Mouse (Mus musculus): Measurements from ENCODE around the gene Sync.

The Sync gene

DNA sequence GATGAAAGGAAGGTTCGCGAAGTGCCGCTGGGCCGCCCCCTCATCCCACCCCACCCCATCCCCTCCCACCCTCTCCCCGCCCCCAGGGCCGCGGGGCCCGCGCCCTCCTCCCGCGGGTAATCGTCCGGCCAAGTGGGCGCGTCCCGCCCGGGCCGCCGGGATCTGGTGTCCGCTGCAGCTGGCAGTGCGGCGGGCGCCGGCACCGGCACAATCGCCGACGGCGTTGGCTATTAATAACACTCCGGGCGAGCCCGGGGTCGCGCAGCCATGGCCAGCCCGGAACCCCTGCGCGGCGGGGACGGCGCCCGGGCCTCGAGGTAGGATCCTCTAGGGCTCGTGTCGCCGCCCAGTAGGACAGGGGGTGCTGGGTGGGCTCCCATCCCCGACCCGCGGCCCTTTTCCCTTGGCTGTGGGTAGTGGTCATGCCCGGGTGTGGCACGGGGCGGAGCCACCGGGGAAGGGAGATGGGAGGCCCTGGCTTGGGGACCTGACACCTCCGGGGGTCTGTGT is at the start of gene Sync:
Sync (plus strand) TSS at position 146 of the 510 bp plus-strand sequence.
- DNase-seq: no peak

DNA sequence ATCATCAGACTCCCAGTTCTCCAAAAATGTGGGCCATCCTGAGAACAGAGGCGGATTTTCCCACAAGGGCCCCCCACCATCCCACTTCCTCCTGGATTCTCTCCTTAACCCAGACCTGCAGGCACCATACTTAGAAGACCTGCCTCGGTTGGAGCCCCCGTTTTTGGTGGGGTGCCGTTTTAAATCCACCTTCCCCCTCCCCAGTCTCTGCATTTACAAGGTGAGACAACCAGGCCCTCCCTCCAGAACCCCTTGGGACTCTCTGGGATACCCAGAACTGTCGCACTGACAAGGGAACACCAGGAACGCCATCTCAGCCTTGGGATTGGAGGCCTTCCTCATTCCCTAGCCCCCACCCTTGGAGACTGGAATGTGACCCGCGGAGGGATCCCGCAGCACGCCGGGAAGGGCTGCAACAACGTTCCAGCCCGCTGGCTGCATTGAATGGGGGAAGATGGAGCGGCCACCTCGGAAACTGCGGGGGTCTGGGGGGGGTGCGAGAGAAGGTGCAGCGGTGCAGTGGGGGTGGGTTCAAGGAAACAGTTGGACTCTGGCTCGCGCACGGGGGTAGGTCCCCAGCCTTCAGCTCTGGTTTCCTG is 49.5 kb upstream of the Sync start:
- DNase-seq: no peak

DNA sequence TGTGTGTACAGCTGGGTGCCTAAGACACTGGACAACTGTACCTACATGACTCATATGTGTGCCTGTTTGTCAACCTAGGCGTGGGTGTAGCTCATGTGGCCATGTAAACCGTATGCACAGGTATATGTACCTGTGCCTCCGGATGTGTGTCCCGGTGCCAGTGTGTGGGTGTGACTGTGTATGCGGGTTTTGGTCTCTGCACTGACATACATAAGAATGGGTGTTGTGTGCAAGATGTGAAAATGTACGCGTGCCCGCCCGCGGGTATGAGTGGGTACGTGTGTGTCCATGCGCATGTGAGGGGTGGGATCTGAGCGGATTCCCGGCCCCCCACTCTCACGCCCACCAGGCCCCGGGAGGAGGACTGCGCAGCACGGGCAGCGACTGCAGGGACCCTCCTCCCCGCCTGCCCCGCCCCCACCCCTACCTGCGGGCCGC is 48.8 kb upstream of the Sync start:
- DNase-seq: no peak

DNA sequence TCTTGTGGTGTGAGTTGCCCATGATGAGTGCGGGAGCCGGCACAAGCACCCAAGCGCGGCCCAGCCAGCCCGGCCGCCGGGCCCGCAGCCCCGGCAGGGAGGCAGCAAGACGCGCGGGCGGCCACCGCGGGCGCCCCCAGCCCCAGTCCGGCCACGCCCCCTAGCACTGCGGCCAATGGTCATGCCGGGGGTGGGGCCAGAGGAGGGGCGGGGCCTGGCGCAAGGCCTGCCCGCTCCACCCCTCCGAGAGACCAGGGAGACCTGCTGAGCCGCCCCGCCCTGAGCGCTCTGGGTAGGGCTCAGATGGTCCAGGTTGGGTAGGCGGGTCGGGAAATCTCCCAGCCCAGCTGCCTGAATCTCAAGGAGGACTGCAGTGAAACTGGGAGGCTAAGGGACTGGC is 48.3 kb upstream of the Sync start:
- DNase-seq: peak; percentile 91

DNA sequence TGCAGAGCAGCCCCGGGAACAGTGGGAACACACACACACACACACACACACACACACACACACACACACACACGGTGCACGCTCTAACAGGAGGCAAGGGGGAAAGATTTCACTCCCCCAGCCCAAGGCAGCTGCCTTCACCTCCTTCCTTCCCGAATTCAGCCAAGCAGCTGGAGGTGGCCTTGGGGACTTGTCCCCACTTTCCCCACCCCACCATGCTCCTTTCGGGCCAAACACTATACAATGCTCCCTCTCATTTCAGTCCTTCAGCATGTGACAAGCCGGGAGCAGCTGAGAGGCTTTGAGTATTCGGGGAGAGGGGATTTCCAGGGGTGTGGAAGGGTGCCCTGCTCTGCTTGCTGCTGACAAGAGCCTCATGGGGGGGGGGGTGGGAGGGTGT is 45.5 kb upstream of the Sync start:
- DNase-seq: no peak

DNA sequence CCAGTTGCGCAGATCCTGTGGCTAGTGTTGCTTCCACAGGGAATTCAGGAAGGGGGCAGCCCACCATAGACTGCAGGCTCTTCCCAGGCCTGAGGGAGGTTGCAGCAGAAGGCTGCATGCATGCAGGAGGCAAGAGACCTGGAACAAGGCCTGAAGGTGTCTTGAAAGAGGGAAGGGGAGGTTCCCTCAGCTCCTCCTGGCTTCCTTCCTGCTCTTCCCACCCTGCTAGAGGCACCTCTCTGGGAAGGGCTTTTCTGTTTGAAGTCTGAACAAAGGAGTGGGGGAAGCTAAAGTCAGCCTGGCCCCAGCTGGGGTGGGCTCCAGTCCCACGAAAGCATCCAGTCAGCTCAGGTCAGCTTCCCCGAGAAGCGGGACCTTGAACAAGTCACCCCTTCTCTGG is 45.1 kb upstream of the Sync start:
- DNase-seq: no peak

DNA sequence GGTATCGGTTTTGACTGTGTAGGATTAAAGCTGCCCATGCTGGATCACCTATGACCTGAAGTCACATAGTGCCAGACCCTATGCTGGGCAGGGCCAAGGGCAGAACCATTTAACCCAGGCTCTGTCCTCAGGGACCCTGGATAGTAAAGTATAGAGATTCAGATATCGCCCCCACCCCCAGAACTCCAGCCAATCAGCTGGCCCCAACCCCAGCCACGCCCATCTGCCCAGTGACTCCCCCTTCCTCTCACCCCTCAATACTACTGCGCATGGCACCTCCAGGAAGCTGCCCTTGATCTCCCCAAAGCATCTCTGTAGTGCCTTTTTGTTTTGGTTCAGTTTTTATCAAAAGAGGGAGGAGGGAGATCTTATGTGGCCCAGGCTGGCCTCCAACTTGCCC is 44.7 kb upstream of the Sync start:
- no peak for DNase-seq

DNA sequence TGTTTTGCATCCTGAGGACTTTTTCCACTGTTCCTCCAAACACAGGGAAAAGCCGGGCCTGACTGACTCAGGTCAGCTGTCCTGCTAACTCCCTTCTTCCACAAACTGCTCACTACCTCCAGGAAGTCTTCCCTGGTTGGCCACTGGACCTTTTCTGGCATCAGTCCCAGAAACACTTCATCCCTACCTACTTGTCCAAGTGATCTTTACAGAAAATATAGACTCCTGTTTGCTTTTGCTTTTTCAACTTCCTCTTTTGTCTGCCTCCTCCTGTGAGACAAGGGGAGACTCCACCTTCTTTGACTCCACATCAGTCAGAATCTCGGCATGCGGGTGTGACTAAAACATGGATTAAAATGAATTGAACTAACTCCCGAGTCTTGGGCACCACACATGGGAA is 42.6 kb upstream of the Sync start:
- no peak for DNase-seq

DNA sequence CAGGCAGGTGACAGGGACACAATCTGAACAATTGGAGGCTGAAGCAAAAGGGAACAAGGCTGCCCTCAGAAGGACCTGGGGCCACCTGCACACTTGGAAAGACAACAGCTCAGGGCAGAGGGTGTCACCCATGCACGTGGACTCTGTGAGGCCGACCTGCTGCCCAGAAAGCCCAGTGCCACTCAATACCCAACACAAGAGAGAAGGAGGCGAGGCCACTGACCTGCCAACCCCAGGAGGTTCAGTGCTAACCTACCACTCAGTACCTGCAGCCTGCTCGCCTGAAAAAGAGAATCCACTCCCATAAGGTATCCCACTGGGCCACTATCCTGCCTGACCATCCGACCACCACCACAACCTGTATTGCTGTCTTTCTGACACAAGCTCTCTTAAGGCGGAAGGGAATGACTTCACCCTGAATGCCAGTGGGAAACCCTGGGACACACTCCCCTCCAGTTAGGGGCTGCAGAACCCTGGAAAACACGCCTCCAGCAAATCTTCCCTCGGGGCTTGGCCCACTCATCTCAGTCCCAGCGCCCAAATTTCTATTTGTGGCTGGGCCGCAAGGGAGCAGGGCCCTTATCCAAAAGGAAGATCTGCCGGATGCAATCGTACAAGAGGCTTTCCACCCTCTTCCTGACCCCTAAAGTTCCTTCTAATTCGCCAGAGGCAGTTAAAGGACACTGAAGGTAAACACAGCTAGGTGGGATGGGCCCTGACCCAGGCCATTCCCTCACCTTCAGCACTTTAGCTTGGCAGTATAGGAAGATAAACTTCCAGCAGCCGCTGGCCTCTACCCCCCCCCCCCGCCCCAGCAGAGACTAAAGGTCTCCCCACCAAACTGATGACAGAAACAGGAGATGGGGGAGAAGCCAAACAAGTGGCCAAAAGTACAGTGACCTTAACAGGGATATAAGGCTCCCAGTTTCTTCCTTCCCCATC is 40.8 kb upstream of the Sync start:
- DNase-seq: no peak

DNA sequence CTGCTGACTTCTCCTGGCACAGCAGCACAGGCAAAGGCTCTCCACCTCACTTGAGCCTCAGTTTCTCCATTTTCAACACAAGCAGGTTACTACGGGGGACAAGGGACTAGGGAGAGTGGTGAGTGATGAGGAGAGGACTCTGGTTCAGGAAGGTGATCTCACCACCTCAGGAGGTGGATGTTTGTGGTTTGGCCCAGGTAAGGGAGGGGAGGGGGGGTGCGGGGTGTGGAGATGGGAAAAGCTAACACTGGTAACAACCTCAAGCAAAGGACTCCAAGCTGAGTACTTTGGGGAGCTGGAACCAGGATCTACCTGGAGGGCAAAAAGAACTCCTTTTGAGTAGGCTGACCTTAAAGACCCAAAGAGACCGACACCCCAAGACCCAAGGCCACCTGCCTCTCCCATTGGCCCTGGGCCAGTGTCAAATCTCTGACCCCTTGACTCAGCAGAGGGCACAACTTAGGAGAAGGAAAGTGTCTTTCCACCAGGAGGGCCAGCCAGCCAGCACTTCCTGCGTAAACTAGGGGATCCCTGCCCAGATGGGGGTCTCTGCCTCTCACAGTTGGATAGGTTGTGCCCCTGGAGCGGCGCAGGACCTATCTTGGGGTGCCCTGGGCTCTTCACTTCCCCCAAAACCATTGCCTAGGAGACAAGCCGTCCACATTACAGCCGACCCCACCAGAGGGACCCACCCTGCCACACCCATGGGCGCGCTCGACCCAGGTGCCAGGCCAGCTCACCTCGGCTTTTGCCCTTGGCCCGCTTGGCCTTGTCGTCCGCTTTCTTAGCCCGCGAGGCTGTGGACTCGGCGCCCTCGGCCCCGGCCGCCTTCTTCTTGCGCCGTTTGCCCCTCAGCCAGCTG is 39.8 kb upstream of the Sync start:
- no peak for DNase-seq

DNA sequence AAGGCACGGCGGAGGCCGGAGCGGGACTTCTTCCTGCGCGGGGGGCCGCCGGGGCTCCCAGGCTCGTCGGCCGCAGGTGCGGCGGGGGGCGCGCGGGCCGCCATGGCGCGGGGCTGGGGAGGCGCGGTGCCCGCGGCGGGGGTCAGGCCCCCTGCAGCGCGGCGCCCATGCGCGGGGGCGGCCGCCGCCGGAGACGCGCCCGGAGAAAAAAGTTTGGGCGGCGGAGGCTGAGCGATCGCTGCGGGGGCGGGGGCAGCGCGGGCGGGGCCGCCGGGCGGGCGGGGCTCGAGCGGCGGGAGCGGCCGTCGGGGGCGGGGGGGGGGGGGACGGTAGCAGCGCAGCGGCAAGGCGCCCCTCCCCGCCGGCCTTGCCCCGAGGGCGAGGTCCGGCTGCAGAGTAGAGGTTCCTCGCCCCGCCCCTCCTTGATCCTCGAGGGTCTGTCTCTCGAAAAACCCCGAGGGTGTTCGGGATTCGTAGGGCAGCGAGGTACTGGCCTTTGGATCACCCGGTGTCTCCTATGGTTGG is 39.1 kb upstream of the Sync start:
- DNase-seq: no peak

DNA sequence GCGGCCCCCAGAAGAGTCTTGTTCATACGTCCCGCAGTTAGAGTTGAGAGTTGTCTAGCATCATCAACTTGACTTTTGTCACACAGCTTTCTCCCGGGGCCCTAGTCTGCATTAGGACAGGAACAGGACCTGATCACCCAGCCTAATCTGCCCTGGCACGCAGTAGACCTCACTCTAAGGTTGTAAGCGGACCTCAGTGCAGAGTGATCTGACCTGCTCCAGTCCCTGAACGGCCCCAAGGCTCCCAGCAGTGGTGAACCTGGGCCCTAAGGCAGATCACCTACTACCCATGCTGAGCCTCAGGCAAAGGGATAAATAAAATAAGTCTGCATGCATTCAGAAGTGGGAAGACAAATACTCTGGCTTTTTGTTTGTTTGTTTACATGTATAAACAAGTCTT is 38.1 kb upstream of the Sync start:
- DNase-seq: no peak

DNA sequence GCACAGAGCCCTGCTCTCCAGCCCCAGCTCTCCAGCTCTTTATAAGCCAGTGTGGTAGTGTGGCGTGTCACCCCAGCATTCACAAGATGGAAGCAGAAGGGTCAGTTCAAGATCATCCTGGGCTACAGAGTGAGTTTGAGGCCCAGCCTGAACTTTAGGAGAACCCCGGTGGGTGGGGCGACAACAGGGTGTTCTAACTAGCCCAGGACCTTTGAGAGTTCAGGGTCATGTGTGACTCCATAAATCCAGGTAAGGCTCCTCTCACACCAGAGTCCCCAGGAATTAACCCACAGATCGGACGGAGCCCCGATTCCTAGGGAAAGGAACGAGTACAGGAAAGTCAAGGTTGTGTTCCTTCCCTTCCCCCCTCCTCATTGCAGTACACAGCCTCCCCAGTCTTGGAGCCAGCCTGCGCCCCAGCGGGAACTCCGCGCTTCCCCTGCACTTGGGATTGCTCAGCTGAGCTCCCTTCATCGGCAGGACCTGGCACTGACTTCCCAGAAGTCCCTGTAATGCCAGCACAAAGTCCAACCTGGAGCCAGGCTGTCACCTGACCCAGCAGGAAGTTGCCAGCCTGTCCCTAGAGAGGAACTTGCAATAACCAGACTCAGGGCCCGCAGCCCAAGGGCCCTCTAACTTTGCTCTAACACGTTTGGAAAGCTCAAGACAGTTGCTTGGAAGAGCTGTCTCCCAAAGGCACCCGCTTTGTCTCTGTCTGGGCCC is 36.5 kb upstream of the Sync start:
- no peak for DNase-seq

DNA sequence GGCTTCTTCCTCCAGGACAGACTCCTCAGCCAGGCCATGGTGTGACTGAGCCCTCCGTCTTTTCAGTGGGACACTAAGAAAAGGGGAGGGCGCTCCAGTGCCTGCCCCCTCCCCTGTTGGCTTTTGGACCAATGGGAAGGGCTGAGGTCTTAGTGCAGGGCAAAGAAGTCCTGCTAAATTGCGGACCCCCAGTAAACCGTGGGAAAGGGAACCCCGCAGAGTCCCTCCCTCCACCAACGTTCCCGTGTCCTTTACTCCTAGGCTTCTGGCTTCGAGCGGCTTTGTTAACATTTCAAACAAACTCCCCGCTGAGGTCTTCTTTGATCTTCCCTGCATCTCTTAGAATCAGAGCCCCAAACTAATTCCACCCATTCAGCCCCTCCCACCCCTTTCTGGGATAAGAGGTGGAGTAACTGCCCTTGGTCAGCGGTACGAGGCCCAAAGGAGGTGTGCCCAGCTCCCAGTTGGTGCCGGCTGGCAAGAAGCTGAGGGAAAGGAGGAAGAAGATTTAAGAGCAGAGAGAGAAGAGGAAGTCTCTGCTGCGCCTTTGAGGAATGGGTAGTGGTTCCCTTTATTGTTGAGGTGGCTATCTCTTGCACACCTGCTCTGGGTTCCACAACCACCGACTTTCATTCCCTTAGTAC is 35.8 kb upstream of the Sync start:
- DNase-seq: no peak

DNA sequence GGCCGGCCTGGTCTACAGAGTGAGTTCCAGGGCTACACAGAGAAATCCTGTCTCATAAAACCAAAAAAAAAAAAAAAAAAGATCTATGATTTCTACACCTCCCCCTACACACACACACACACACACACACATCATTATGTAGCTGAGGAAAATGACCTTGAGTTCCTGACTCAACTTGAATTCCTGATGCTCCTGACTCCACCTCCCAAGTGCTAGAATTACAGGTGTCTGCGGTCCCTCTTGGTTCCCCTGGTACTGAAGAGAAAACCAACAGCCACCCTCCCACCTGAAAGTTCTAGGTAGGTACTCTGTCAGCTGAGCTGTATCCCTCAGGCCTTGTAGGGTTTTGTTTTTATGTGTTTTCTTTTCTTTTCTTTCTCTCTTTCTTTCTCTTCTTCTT is 34.9 kb upstream of the Sync start:
- no peak for DNase-seq

DNA sequence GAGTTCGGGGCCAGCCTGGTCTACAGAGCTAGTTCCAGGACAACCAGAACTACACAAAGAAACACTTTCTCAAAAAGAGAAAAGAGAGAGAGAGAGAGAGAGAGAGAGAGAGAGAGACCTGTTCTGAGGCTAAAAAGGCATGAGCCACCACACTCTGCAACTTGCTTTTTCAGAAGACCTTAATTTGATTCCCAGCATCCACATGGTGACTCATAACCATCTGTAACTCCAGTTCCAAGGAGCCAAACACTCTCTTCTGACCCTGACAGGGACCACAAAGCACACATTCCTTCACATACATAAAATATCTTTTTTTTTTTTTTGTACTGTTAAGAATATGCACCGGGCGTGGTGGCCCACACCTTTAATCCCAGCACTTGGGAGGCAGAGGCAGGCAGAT is 32.8 kb upstream of the Sync start:
- no peak for DNase-seq

DNA sequence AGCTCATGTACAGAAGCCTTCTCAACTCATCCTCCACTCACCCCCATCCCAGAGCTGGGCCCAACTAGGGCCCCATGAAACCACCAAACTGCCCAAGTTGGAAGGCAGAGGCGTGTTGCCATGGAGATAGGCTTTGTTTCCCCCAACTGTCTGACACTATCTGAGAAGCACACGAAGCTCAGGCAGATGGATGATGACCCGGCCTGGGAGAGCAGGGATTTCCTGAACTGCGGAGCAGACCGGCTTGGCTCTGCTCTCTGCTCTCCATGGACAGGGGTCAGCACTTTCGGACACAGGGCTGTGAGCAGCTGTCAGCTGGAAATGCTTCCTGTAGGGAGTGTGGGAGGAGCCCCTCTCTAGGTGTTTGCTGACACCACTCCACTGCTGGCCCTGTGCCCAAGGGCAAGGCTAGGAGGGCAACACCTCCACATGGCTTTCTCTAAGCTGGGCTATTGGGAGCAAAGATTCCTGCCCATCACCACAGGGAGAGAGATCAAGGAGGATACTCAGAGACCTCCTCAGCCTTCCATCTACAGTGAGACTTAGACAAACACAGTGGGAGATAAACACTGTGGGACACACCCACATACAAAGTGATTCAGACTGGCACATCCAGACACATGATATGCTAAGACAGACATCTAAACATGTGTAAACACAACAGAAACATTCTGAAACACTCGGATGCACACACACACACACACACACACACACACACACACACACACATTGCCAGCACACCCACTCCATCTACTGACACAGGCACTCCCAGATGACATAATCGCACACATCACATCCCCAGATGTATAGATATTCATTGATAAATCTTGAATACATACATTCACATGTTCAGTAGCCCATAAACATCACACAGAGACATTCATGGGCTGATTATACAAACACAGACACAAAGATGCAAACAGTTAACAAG is 30.7 kb upstream of the Sync start:
- DNase-seq: peak; percentile 57

DNA sequence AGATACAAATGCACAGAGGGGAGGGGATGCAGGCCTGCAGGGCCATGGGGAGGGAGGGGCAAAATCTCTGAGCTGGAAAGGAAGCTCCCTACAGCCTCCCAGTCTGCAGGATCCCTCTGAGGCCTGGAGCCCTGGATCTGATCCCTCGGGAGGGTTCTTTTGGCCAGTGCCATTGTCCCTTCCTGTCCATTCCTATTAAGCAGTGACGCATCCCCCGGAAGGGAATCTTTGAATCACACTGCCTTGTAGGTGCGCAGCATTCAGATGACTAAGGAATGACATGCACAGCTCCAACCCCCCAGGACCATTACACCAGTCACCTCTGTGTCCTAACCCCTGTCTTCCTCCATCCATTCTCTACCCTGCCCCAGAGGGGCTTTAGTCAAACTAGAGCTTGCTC is 28.3 kb upstream of the Sync start:
- DNase-seq: no peak

DNA sequence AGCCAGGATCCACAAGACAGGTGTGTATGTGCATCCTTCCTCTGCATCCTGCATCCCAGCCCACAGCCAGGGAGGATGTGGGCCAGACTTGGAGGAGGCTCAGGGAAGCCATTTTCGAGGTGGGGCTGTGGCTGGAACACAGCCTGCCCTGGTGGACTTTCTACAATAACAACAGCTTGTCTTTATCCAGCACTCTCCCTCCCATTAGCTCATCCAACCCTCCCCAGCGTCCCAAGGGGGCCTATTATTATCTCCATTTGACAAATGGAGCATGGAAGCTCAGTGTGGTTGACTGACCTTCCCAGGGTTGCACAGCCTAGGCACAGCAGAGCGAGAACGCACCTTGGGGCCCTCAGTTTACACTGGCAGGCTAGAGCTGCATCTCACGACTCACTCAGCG is 26.7 kb upstream of the Sync start:
- no peak for DNase-seq

DNA sequence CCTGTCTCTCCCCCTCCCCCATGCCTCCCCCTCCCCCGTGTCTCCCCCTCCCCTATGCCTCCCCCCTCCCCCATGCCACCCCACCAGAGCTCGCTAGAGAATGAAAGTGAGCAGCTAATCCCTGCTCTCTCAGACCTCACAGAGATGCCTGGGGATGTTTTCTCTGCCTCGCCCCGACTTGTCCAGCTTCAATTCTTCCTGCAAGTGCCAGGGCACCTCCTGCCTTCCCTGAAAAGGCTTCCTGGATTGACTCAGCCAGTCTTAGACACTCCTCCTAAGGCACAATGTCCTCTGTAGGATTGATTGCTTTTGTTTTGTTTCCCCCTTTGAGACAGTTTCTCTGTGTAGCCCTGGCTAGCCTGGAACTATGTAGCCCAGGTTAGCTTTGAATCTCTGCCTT is 26.2 kb upstream of the Sync start, which contains the start of gene C77080:
C77080 (minus strand) TSS at position 209 of the 400 bp plus-strand sequence.
- no peak for DNase-seq
